Comparison of ENCODE assay signal across 9 mouse cellular contexts in genomic region chr13:97618190-97618586, GRCm38 (mm10).
DNase-seq lines count a peak whose midpoint lies in the region; ATAC-seq and TF ChIP-seq lines count a peak whose summit lies in the region.
"Had no signal": no experiment of that assay in that cellular context is flagged by ENCODE, and none has a peak within 500 bp of the region (broad histone marks: within the 10 kb centered on the region; RNA-seq: fewer than 3 reads in every experiment).

No protein-coding gene starts in this region.

- TF ChIP-seq CTCF in lung, adult 2 months (IDR thresholded peaks at IDR 0.05; ENCODE audit: insufficient read depth, low read length) = no peak
- no peak for TF ChIP-seq CTCF in left cerebral cortex, adult 2 months (IDR thresholded peaks at IDR 0.05)

- intact Hi-C loops in heart, postnatal 14 days (cut with DNase I) = no loop called here
- intact Hi-C loops in left cerebral cortex, adult 2 months (cut with DNase I) = no loop called here

- H3K4me1 ChIP-seq in lung, adult 2 months (ENCODE audit: control insufficient read depth, insufficient read depth, low read length) = no peaks in the 10 kb centered on the region
- H3K4me1 ChIP-seq in intestine, embryonic 15.5 days (replicated peaks) = peaks cover 14% of the 10 kb centered on the region
- peaks cover 16% of the 10 kb centered on the region for H3K4me1 ChIP-seq in stomach, embryonic 16.5 days (ENCODE audit: control insufficient read depth, insufficient read depth, low read length)
- H3K4me1 ChIP-seq: midbrain, embryonic 15.5 days had no signal

- H3K4me3 ChIP-seq in lung, adult 2 months (replicated peaks; ENCODE audit: extremely low read depth, low read depth, low read length) = no peak overlapping the region
- no peak overlapping the region for H3K4me3 ChIP-seq in intestine, embryonic 15.5 days (replicated peaks)
- no peak overlapping the region for H3K4me3 ChIP-seq in stomach, embryonic 16.5 days (replicated peaks; ENCODE audit: low read length)
- H3K4me3 ChIP-seq in left cerebral cortex, adult 2 months = no peak overlapping the region
- H3K4me3 ChIP-seq: midbrain, embryonic 15.5 days had no signal

- 56% methylated on average over 6 of the region's 6 CpGs for WGBS in lung, adult 2 months
- WGBS in intestine, embryonic 15.5 days = 33% methylated on average over 6 of the region's 6 CpGs
- WGBS in stomach, embryonic 16.5 days = 56% methylated on average over 6 of the region's 6 CpGs

- peak; percentile 23 to 36 for DNase-seq in heart, adult 18-20 months
- DNase-seq in heart, postnatal 14 days = no peak
- DNase-seq in lung, postnatal 10 days = peak; percentile 31
- DNase-seq in lung, adult 2 months = no peak
- DNase-seq in urinary bladder, adult 2 months (ENCODE audit: low spot score) = no peak
- DNase-seq in left cerebral cortex, adult 2 months (ENCODE audit: extremely low spot score in 1 of 2, low spot score in 2 of 2) = no peak

- peak overlapping the region; percentile 68 for H3K27ac ChIP-seq in intestine, embryonic 15.5 days
- H3K27ac ChIP-seq in stomach, embryonic 16.5 days (ENCODE audit: low read length) = peak overlapping the region; percentile 77
- no peak overlapping the region for H3K27ac ChIP-seq in left cerebral cortex, adult 2 months
- H3K27ac ChIP-seq: midbrain, embryonic 15.5 days had no signal

- H3K27me3 ChIP-seq in intestine, embryonic 15.5 days (replicated peaks) = no peaks in the 10 kb centered on the region
- no peaks in the 10 kb centered on the region for H3K27me3 ChIP-seq in stomach, embryonic 16.5 days (ENCODE audit: control insufficient read depth, insufficient read depth, low read length)
- H3K27me3 ChIP-seq: midbrain, embryonic 15.5 days had no signal

- H3K36me3 ChIP-seq in intestine, embryonic 15.5 days = no peaks in the 10 kb centered on the region
- no peaks in the 10 kb centered on the region for H3K36me3 ChIP-seq in stomach, embryonic 16.5 days (ENCODE audit: control insufficient read depth, insufficient read depth, low read length)
- H3K36me3 ChIP-seq: midbrain, embryonic 15.5 days had no signal

- H3K4me2 ChIP-seq in intestine, embryonic 15.5 days (replicated peaks) = peak overlapping the region; percentile 45
- no peak overlapping the region for H3K4me2 ChIP-seq in stomach, embryonic 16.5 days (ENCODE audit: low read depth, low read length)
- H3K4me2 ChIP-seq: midbrain, embryonic 15.5 days had no signal

- TF ChIP-seq POLR2A in lung, adult 2 months (IDR thresholded peaks at IDR 0.05; ENCODE audit: borderline replicate concordance, extremely low read depth, low read depth, low read length) = no peak

- ATAC-seq in intestine, embryonic 15.5 days = peak; percentile 70
- 0 out of 2 replicates have a peak, but pooled peaks have one; percentile 22 for ATAC-seq in stomach, embryonic 16.5 days (ENCODE audit: insufficient read depth, low FRiP score)
- ATAC-seq: midbrain, embryonic 15.5 days had no signal

- no peak overlapping the region for H3K9ac ChIP-seq in intestine, embryonic 15.5 days
- no peak overlapping the region for H3K9ac ChIP-seq in stomach, embryonic 16.5 days (ENCODE audit: low read length)
- H3K9ac ChIP-seq: midbrain, embryonic 15.5 days had no signal

- no peaks in the 10 kb centered on the region for H3K9me3 ChIP-seq in intestine, embryonic 15.5 days
- H3K9me3 ChIP-seq in stomach, embryonic 16.5 days (replicated peaks; ENCODE audit: control insufficient read depth, low read length) = no peaks in the 10 kb centered on the region
- H3K9me3 ChIP-seq: midbrain, embryonic 15.5 days had no signal

Comparison
In these comparisons a context has a peak if more than half of its experiments do, and no peak if none do; other contexts are left out.
1. DNase-seq: peak in heart, adult 18-20 months (2 of 2) and lung, postnatal 10 days (single experiment); none in heart, postnatal 14 days (0 of 2), lung, adult 2 months (single experiment), urinary bladder, adult 2 months (single experiment) and left cerebral cortex, adult 2 months (0 of 2).